Mouse (Mus musculus) stomach, embryonic 16.5 days (tissue): Measurements from ENCODE around the gene Lyz2. TPM values are rescaled to one million over a fixed set of nuclear protein-coding genes. Genes with fewer than 3 reads are reported as not detected.
"Not testable (repeated sequence)": the region's sequence is repeated elsewhere in the genome, so short reads cannot be mapped to it uniquely, and the experiment has no call there.

Experiments
- ATAC-seq: fragments of 200-750 bp; cut with Nextera tagmentation; 2 replicates; pipeline ENCODE4 v1.8.0; 2017; ENCODE audit warnings: moderate number of reproducible peaks, moderate TSS enrichment; ENCODE audit not compliant: insufficient read depth, low FRiP score
- H3K27ac ChIP-seq: fragments of 300-500 bp; sonication (generic); 2 replicates; pipeline ENCODE4 v1.5.1; 2014; ENCODE audit warnings: low read length
- H3K27me3 ChIP-seq: fragments of 300-500 bp; sonication (generic); 2 replicates; pipeline ENCODE4 v1.6.1; 2014; ENCODE audit warnings: low read length, control low read depth, mixed read lengths; ENCODE audit not compliant: control insufficient read depth, insufficient read depth
- H3K36me3 ChIP-seq: fragments of 300-500 bp; sonication (generic); 2 replicates; pipeline ENCODE4 v1.6.1; 2014; ENCODE audit warnings: low read length; ENCODE audit not compliant: control insufficient read depth, insufficient read depth
- H3K4me1 ChIP-seq: fragments of 300-500 bp; sonication (generic); 2 replicates; pipeline ENCODE4 v1.6.1; 2014; ENCODE audit warnings: low read length, control low read depth, mixed read lengths; ENCODE audit not compliant: control insufficient read depth, insufficient read depth
- H3K4me2 ChIP-seq: fragments of 300-500 bp; sonication (generic); 2 replicates; pipeline ENCODE4 v1.6.1; 2014; ENCODE audit warnings: low read depth, low read length, mixed read lengths
- H3K4me3 ChIP-seq: fragments of 300-500 bp; sonication (generic); replicated peaks from 2 replicates; pipeline ENCODE4 v1.5.1; 2014; ENCODE audit warnings: mild to moderate bottlenecking, low read length
- H3K9ac ChIP-seq: fragments of 300-500 bp; sonication (generic); 2 replicates; pipeline ENCODE4 v1.6.1; 2014; ENCODE audit warnings: low read length
- H3K9me3 ChIP-seq: fragments of 300-500 bp; sonication (generic); replicated peaks from 2 replicates; pipeline ENCODE4 v1.6.1; 2016; ENCODE audit warnings: low read length, control low read depth; ENCODE audit not compliant: control insufficient read depth
- WGBS: fragments of 180-500 bp; shearing (Covaris S2); extraction: QIAGEN DNeasy Blood & Tissue Kit; methylation state at CpG from one replicate; pipeline ENCODE4 v1.1.7; 2014; 5-methylcytosine and 5-hydroxymethylcytosine counted together
- polyA plus RNA-seq: library from polyadenylated mRNA; unstranded; fragments of >200 nt; fragmentation: Nextera tagmentation; extraction: Ambion mirVana; gene quantifications from 2 replicates; pipeline ENCODE4 v1.2.1, GENCODE M21; 2015

Gene Lyz2
- polyA plus RNA-seq, 1 experiment from 2014 or later, result 331 TPM

GRCm38 (mm10) chr10:117287226-117287850 is 5.2 kb upstream of the Lyz2 start:
- 62% methylated on average over 3 of the region's 3 CpGs for WGBS
- Histone ChIP-seq H3K27ac (no peak overlapping the region), H3K36me3 (no peaks in the 10 kb centered on the region), H3K9me3 (no peaks in the 10 kb centered on the region), H3K4me3 (no peak overlapping the region), H3K4me1 (no peaks in the 10 kb centered on the region), H3K9ac (no peak overlapping the region), H3K4me2 (no peak overlapping the region), H3K27me3 (no peaks in the 10 kb centered on the region)
- no peak for ATAC-seq

- 87% methylated on average over 6 of the region's 6 CpGs for WGBS
- Histone ChIP-seq H3K27ac (no peak overlapping the region), H3K9ac (no peak overlapping the region), H3K4me1 (no peaks in the 10 kb centered on the region), H3K4me2 (no peak overlapping the region), H3K4me3 (no peak overlapping the region), H3K36me3 (no peaks in the 10 kb centered on the region), H3K27me3 (no peaks in the 10 kb centered on the region), H3K9me3 (no peaks in the 10 kb centered on the region)
- no peak for ATAC-seq
These were observed 4.3 kb upstream of the Lyz2 start for GRCm38 (mm10) chr10:117286366-117286970.

GRCm38 (mm10) chr10:117285584-117285983 is 3.5 kb upstream of the Lyz2 start:
- 56% methylated on average over 2 of the region's 7 CpGs for WGBS
- not testable (repeated sequence) for H3K4me2 ChIP-seq, H3K9me3 ChIP-seq, H3K9ac ChIP-seq, H3K27ac ChIP-seq, H3K36me3 ChIP-seq, H3K4me3 ChIP-seq, ATAC-seq, H3K27me3 ChIP-seq, H3K4me1 ChIP-seq

- ATAC-seq, result no peak
These were observed 2.7 kb upstream of the Lyz2 start for GRCm38 (mm10) chr10:117284578-117285520.

GRCm38 (mm10) chr10:117283871-117284577 is 1.9 kb upstream of the Lyz2 start:
- no peak overlapping the region for H3K27ac ChIP-seq
- no peaks in the 10 kb centered on the region for H3K4me1 ChIP-seq
- no peak overlapping the region for H3K4me3 ChIP-seq
- ATAC-seq, result no peak
- H3K4me2 ChIP-seq, result no peak overlapping the region
- no peak overlapping the region for H3K9ac ChIP-seq
- no peaks in the 10 kb centered on the region for H3K36me3 ChIP-seq
- WGBS, result 75% methylated on average over 7 of the region's 7 CpGs
- no peaks in the 10 kb centered on the region for H3K9me3 ChIP-seq
- H3K27me3 ChIP-seq, result no peaks in the 10 kb centered on the region

More at GRCm38 (mm10) chr10:117284578-117285520, 2.7 kb upstream of the Lyz2 start:
- Histone ChIP-seq H3K36me3 (no peaks in the 10 kb centered on the region), H3K9ac (no peak overlapping the region), H3K4me3 (no peak overlapping the region), H3K27me3 (no peaks in the 10 kb centered on the region), H3K9me3 (no peaks in the 10 kb centered on the region), H3K4me2 (no peak overlapping the region), H3K4me1 (no peaks in the 10 kb centered on the region), H3K27ac (no peak overlapping the region)
- WGBS, result 75% methylated on average over 10 of the region's 10 CpGs

- ATAC-seq, result not testable (repeated sequence)
- WGBS, result 78% methylated on average over 4 of the region's 4 CpGs
These were observed 1.1 kb upstream of the Lyz2 start for GRCm38 (mm10) chr10:117283196-117283595.

GRCm38 (mm10) chr10:117282551-117282950 is 430 bp upstream of the Lyz2 start:
- Histone ChIP-seq H3K36me3 (no peaks in the 10 kb centered on the region), H3K4me1 (no peaks in the 10 kb centered on the region), H3K9ac (no peak overlapping the region), H3K27me3 (no peaks in the 10 kb centered on the region), H3K4me3 (no peak overlapping the region), H3K4me2 (0 out of 2 replicates have a peak overlapping the region, but pooled peaks have one; percentile 20), H3K9me3 (no peaks in the 10 kb centered on the region), H3K27ac (no peak overlapping the region)
- ATAC-seq, result no peak
- WGBS, result 57% methylated on average over 2 of the region's 2 CpGs

More at GRCm38 (mm10) chr10:117283196-117283595, 1.1 kb upstream of the Lyz2 start:
- not testable (repeated sequence) for H3K4me2 ChIP-seq, H3K27me3 ChIP-seq, H3K4me1 ChIP-seq, H3K9ac ChIP-seq, H3K4me3 ChIP-seq, H3K9me3 ChIP-seq, H3K36me3 ChIP-seq, H3K27ac ChIP-seq

GRCm38 (mm10) chr10:117281381-117281920 is 670 bp downstream of the Lyz2 start:
- Histone ChIP-seq H3K4me3 (0 out of 2 replicates have a peak overlapping the region, but pooled peaks have one; percentile 3), H3K4me1 (no peaks in the 10 kb centered on the region), H3K27ac (peak overlapping the region; percentile 56; the same call in 1 of the 2 replicates), H3K4me2 (peak overlapping the region; percentile 20; the same call in 1 of the 2 replicates), H3K9me3 (no peaks in the 10 kb centered on the region), H3K9ac (0 out of 2 replicates have a peak overlapping the region, but pooled peaks have one; percentile 12), H3K27me3 (no peaks in the 10 kb centered on the region), H3K36me3 (no peaks in the 10 kb centered on the region)
- ATAC-seq, result no peak
- 71% methylated on average over 7 of the region's 7 CpGs for WGBS
